Mouse (Mus musculus): ENCODE measurements around the gene Ggct.
A peak's percentile ranks its signal among the peaks of the same experiment; 100 is the strongest.

- TF ChIP-seq CTCF (conservative IDR thresholded peaks at IDR 0.05; ENCODE audit: insufficient read depth, insufficient read length, low read depth, low read length): peak; percentile 95
- TF ChIP-seq POLR2A (IDR thresholded peaks at IDR 0.05; ENCODE audit: low read depth, low read length): no peak
Measured at GRCm38 (mm10) chr6:55016710-55017583, 24.2 kb upstream of the Ggct start.
